Mouse (Mus musculus): ENCODE measurements around the gene Pigq. TPM values are rescaled to one million over a fixed set of nuclear protein-coding genes. Genes with fewer than 3 reads are reported as not detected.
A peak's percentile ranks its signal among the peaks of the same experiment; 100 is the strongest.

The Pigq gene
- polyA plus RNA-seq, 1 experiment from 2014 or later: 50.9 TPM

- ATAC-seq (ENCODE audit: low FRiP score) (no peak), DNase-seq (ENCODE audit: low spot score, missing footprints) (no peak)
- peaks cover 10% of the 10 kb centered on the region for H3K4me1 ChIP-seq (ENCODE audit: control insufficient read depth, insufficient read depth, low read length)
- H3K9ac ChIP-seq (ENCODE audit: low read length): no peak overlapping the region
- H3K9me3 ChIP-seq (ENCODE audit: control insufficient read depth, low read length): no peaks in the 10 kb centered on the region
- no peak overlapping the region for H3K4me2 ChIP-seq
- H3K4me3 ChIP-seq (ENCODE audit: low read depth, low read length): no peak overlapping the region
- no peaks in the 10 kb centered on the region for H3K36me3 ChIP-seq (ENCODE audit: control insufficient read depth, insufficient read depth, low read length)
- 93% methylated on average over 5 of the region's 5 CpGs for WGBS
- no peaks in the 10 kb centered on the region for H3K27me3 ChIP-seq (ENCODE audit: control insufficient read depth, insufficient read depth, low read length)
- no peak overlapping the region for H3K27ac ChIP-seq (ENCODE audit: low read depth, low read length)
These were observed 36.1 kb upstream of the Pigq start for GRCm38 (mm10) chr17:25980854-25981253.

DNA sequence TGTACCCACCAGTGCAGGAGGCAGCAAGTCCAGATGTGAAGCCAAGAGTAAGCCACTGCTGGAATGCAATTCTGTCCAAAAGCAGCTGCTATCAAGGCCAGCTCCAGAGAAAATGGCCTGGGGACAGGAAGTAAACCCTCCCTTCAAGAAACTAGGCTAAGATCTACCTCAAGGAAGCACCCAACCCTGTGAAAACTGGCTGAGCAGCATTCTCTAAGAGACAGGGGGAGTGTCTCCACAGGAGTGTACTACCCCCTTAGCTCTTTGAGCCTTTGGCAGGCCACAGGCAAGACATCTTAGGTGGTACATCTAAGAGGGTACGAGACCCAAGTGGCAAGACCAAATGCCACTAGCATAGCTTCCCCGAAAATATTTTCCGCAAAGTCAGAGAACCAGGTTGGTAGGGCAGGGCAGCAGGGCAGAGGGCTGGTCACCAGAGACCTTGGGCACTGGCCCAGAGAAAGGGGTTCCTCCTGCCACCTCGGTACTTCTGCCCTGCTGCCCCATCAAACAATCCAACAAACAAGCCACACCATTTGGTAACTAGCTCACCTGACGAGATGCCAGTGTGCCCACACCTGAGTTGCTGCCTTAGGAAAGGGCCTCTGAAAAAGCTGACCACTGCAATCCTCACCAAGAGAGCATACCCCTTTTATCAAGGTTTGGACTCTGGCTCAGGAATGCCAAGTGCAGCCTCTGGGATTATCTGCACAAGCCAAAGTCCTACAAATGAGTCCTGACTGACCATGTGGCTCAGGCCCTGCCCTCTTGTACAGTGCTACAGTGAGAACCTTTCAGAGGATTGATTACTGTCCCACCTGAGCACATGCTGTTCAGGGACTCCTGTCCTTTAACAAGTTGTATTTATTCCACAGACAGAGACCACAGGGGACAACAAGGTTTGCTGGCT is 35.3 kb upstream of the Pigq start:
- H3K27me3 ChIP-seq (ENCODE audit: control insufficient read depth, insufficient read depth, low read length): no peaks in the 10 kb centered on the region
- no peak overlapping the region for H3K4me3 ChIP-seq (ENCODE audit: low read depth, low read length)
- H3K4me1 ChIP-seq (ENCODE audit: control insufficient read depth, insufficient read depth, low read length): peaks cover 10% of the 10 kb centered on the region
- WGBS: 94% methylated on average over 5 of the region's 5 CpGs
- H3K9me3 ChIP-seq (ENCODE audit: control insufficient read depth, low read length): no peaks in the 10 kb centered on the region
- DNase-seq (ENCODE audit: low spot score, missing footprints) (no peak), ATAC-seq (ENCODE audit: low FRiP score) (no peak)
- H3K4me2 ChIP-seq: no peak overlapping the region
- H3K36me3 ChIP-seq (ENCODE audit: control insufficient read depth, insufficient read depth, low read length): no peaks in the 10 kb centered on the region
- H3K27ac ChIP-seq (ENCODE audit: low read depth, low read length): no peak overlapping the region
- H3K9ac ChIP-seq (ENCODE audit: low read length): no peak overlapping the region

- Histone ChIP-seq H3K4me2 (no peak overlapping the region), H3K4me3 (ENCODE audit: low read depth, low read length) (no peak overlapping the region), H3K27ac (ENCODE audit: low read depth, low read length) (no peak overlapping the region), H3K36me3 (ENCODE audit: control insufficient read depth, insufficient read depth, low read length) (peaks cover 2% of the 10 kb centered on the region; the same call in 1 of the 2 replicates), H3K27me3 (ENCODE audit: control insufficient read depth, insufficient read depth, low read length) (no peaks in the 10 kb centered on the region), H3K9ac (ENCODE audit: low read length) (no peak overlapping the region), H3K4me1 (ENCODE audit: control insufficient read depth, insufficient read depth, low read length) (no peaks in the 10 kb centered on the region), H3K9me3 (ENCODE audit: control insufficient read depth, low read length) (no peaks in the 10 kb centered on the region)
- DNase-seq (ENCODE audit: low spot score, missing footprints) (no peak), ATAC-seq (ENCODE audit: low FRiP score) (no peak)
- 90% methylated on average over 4 of the region's 4 CpGs for WGBS
These were observed 26.4 kb upstream of the Pigq start for GRCm38 (mm10) chr17:25970954-25971707.

DNA sequence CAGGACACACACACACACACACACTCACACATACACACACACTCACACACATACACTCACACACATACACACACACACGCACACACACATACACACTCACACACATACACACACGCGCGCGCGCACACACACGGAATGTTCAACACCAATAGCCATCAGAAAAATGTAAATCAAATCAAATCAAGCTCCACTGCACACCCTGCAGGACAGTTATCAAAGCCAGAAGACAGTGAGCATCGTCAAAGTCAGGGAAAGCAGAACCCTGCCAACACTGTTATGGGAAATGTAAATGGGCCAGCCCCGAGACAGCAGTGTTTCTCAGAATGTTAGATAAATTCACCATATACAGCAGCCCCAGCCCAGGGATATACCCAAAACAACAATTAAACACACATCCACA is 25.7 kb upstream of the Pigq start:
- peaks cover 2% of the 10 kb centered on the region; the same call in 1 of the 2 replicates for H3K36me3 ChIP-seq (ENCODE audit: control insufficient read depth, insufficient read depth, low read length)
- 96% methylated on average over 9 of the region's 9 CpGs for WGBS
- ATAC-seq (ENCODE audit: low FRiP score) (no peak), DNase-seq (ENCODE audit: low spot score, missing footprints) (no peak)
- H3K9ac ChIP-seq (ENCODE audit: low read length): no peak overlapping the region
- H3K4me1 ChIP-seq (ENCODE audit: control insufficient read depth, insufficient read depth, low read length): no peaks in the 10 kb centered on the region
- no peak overlapping the region for H3K4me3 ChIP-seq (ENCODE audit: low read depth, low read length)
- no peak overlapping the region for H3K27ac ChIP-seq (ENCODE audit: low read depth, low read length)
- no peaks in the 10 kb centered on the region for H3K27me3 ChIP-seq (ENCODE audit: control insufficient read depth, insufficient read depth, low read length)
- H3K9me3 ChIP-seq (ENCODE audit: control insufficient read depth, low read length): no peaks in the 10 kb centered on the region
- no peak overlapping the region for H3K4me2 ChIP-seq

- ATAC-seq (ENCODE audit: low FRiP score) (no peak), DNase-seq (ENCODE audit: low spot score, missing footprints) (no peak)
- Histone ChIP-seq H3K27me3 (ENCODE audit: control insufficient read depth, insufficient read depth, low read length) (no peaks in the 10 kb centered on the region), H3K4me1 (ENCODE audit: control insufficient read depth, insufficient read depth, low read length) (no peaks in the 10 kb centered on the region), H3K4me2 (no peak overlapping the region), H3K27ac (ENCODE audit: low read depth, low read length) (no peak overlapping the region), H3K36me3 (ENCODE audit: control insufficient read depth, insufficient read depth, low read length) (peaks cover 2% of the 10 kb centered on the region; the same call in 1 of the 2 replicates), H3K9me3 (ENCODE audit: control insufficient read depth, low read length) (no peaks in the 10 kb centered on the region), H3K9ac (ENCODE audit: low read length) (no peak overlapping the region), H3K4me3 (ENCODE audit: low read depth, low read length) (no peak overlapping the region)
- WGBS: 82% methylated on average over 1 of the region's 1 CpGs
These were observed 23.4 kb upstream of the Pigq start for GRCm38 (mm10) chr17:25968176-25968575.

- Histone ChIP-seq H3K4me1 (ENCODE audit: control insufficient read depth, insufficient read depth, low read length) (no peaks in the 10 kb centered on the region), H3K9ac (ENCODE audit: low read length) (no peak overlapping the region), H3K27ac (ENCODE audit: low read depth, low read length) (no peak overlapping the region), H3K9me3 (ENCODE audit: control insufficient read depth, low read length) (no peaks in the 10 kb centered on the region), H3K4me2 (no peak overlapping the region), H3K27me3 (ENCODE audit: control insufficient read depth, insufficient read depth, low read length) (no peaks in the 10 kb centered on the region), H3K4me3 (ENCODE audit: low read depth, low read length) (no peak overlapping the region), H3K36me3 (ENCODE audit: control insufficient read depth, insufficient read depth, low read length) (no peaks in the 10 kb centered on the region)
- WGBS: 82% methylated on average over 3 of the region's 3 CpGs
- no peak for ATAC-seq (ENCODE audit: low FRiP score)
- no peak for DNase-seq (ENCODE audit: low spot score, missing footprints)
These were observed 22.9 kb upstream of the Pigq start for GRCm38 (mm10) chr17:25967652-25968051.

DNA sequence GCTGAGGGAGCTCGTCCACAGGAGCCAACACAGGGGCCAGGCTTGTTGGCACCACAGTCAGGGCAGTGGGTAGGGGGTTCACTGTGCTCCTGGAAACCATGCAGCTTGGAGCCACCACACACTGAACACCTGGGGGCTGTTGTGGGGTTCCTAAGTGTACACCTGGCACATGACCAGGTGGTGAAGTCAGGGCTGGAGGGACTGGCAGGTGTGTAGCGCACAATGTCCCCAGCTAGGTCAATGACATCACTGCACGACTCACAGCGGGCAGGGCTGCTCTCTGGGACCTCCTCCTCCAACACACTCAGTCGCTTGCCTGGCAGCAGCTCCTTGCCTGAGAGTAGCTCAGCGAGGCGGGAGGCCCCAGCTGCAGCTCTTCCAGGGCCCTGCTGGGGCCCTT is 19.5 kb upstream of the Pigq start:
- H3K27ac ChIP-seq (ENCODE audit: low read depth, low read length): no peak overlapping the region
- no peak overlapping the region for H3K9ac ChIP-seq (ENCODE audit: low read length)
- WGBS: 92% methylated on average over 7 of the region's 7 CpGs
- peak; percentile 66 for DNase-seq (ENCODE audit: low spot score, missing footprints)
- no peaks in the 10 kb centered on the region for H3K4me1 ChIP-seq (ENCODE audit: control insufficient read depth, insufficient read depth, low read length)
- H3K4me2 ChIP-seq: no peak overlapping the region
- no peaks in the 10 kb centered on the region for H3K9me3 ChIP-seq (ENCODE audit: control insufficient read depth, low read length)
- no peak for ATAC-seq (ENCODE audit: low FRiP score)
- H3K4me3 ChIP-seq (ENCODE audit: low read depth, low read length): no peak overlapping the region
- no peaks in the 10 kb centered on the region for H3K27me3 ChIP-seq (ENCODE audit: control insufficient read depth, insufficient read depth, low read length)
- H3K36me3 ChIP-seq (ENCODE audit: control insufficient read depth, insufficient read depth, low read length): no peaks in the 10 kb centered on the region; the same call in 1 of the 2 replicates

GRCm38 (mm10) chr17:25962413-25962905 is 17.7 kb upstream of the Pigq start:
- DNase-seq (ENCODE audit: low spot score, missing footprints): no peak
- no peak overlapping the region for H3K27ac ChIP-seq (ENCODE audit: low read depth, low read length)
- H3K4me1 ChIP-seq (ENCODE audit: control insufficient read depth, insufficient read depth, low read length): no peaks in the 10 kb centered on the region
- no peak for ATAC-seq (ENCODE audit: low FRiP score)
- no peaks in the 10 kb centered on the region; the same call in 1 of the 2 replicates for H3K36me3 ChIP-seq (ENCODE audit: control insufficient read depth, insufficient read depth, low read length)
- H3K4me3 ChIP-seq (ENCODE audit: low read depth, low read length): no peak overlapping the region
- H3K9ac ChIP-seq (ENCODE audit: low read length): no peak overlapping the region
- no peaks in the 10 kb centered on the region for H3K27me3 ChIP-seq (ENCODE audit: control insufficient read depth, insufficient read depth, low read length)
- no peak overlapping the region for H3K4me2 ChIP-seq
- no peaks in the 10 kb centered on the region for H3K9me3 ChIP-seq (ENCODE audit: control insufficient read depth, low read length)
- WGBS: 95% methylated on average over 7 of the region's 7 CpGs

DNA sequence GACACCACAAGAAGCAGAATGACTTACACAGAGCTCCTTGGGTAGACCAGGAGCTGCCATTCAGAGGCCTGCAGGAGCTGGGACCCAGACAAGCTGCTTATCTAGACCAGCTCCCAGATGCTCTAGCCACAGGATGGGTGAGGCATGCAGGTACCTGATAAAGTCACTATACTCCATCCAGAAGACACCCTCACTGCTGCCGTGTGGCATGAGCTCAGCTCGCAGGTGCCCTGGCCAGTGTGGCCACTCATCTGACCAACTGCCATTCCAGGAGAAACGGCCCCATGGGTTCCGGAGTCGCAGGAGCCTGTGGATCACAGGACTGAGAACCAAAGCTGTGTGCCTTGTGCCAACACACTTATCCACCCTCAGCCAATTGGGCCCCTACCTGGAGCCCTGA is 16.8 kb upstream of the Pigq start:
- WGBS: 94% methylated on average over 5 of the region's 5 CpGs
- Histone ChIP-seq H3K9ac (ENCODE audit: low read length) (no peak overlapping the region), H3K9me3 (ENCODE audit: control insufficient read depth, low read length) (no peaks in the 10 kb centered on the region), H3K36me3 (ENCODE audit: control insufficient read depth, insufficient read depth, low read length) (no peaks in the 10 kb centered on the region; the same call in 1 of the 2 replicates), H3K27me3 (ENCODE audit: control insufficient read depth, insufficient read depth, low read length) (no peaks in the 10 kb centered on the region), H3K27ac (ENCODE audit: low read depth, low read length) (no peak overlapping the region), H3K4me3 (ENCODE audit: low read depth, low read length) (no peak overlapping the region), H3K4me1 (ENCODE audit: control insufficient read depth, insufficient read depth, low read length) (no peaks in the 10 kb centered on the region), H3K4me2 (no peak overlapping the region)
- peak; percentile 57 for DNase-seq (ENCODE audit: low spot score, missing footprints)
- ATAC-seq (ENCODE audit: low FRiP score): no peak
